Mouse (Mus musculus): Measurements from ENCODE around the gene Rras.

Gene Rras

DNA sequence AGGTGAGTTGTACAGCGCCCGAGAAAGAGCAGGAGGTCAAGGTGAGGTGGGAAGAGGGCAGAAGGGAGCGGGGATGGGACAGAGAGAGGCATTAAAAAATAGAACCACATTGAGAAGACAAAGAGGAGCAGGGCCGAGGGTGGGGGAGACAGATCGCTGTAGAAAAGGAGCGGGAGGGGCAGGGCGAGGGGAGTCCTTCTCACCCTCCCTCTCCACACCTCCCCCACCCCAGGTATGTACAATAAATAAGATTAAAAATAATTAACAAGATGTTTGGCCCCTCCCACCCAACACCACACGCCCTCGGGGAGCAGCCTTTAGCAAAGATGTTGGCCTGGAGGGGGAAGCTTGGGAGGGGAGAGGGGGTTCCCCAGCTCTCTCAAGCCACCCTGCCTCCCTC is 10.0 kb downstream of the Rras start:
- DNase-seq: no peak

DNA sequence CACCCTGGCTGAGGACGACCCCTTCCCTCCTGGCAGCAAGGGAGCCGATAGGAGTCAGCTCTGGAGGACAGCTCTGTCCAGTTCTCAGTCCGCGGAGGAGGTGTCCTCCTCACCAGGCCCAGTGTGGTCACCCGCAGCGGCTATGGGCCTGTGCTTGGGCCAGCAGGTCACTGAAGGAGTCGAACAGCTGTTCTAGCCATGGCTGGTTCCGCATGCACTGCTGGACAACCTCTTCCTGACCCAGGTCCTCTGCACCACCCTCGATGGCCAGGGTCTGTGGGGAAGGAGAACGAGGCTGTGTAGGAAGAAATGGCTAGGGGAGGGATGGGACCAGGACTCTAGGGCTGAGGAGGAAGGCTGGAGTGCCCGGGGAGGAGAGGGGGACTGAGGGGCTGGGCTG is 10.6 kb downstream of the Rras start:
- DNase-seq: no peak

DNA sequence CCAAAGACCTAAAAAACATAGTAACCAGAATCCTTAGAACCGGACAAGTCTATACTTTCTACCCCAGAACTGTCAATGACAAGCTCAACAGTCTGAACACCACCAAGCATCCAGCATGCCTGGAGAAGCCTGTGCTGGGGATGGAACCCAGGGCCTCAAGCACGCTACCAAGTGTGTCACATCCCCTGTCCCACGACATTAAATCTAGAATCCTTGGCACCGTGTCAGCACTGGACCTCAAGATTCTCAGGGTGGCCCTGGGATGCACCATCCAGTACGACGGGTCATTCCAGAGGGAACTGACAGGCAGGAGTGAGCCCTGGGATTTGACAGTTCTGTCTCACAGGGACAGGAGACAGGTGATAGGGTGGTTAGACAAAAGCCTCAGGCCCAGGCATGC is 12.2 kb downstream of the Rras start:
- DNase-seq: no peak

DNA sequence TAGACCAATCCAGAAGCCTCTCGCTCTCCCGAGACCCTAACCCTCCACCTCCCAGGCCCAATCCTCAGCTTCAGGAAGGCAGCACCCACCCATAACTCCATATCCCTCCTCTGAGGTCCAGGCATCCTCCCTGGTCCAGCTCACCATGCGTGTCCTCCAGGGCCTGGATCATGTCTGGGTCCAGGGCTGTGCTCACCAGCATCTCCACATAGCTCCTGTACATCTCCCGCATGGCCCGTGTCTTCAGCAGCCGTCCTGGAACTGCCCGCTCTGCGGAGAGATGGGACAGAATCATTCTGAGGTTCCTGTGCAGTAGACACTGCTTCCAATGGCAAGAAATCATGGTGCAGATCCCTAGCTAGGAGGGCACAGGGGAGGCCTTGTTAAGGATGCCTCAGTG is 13.1 kb downstream of the Rras start:
- DNase-seq: no peak

DNA sequence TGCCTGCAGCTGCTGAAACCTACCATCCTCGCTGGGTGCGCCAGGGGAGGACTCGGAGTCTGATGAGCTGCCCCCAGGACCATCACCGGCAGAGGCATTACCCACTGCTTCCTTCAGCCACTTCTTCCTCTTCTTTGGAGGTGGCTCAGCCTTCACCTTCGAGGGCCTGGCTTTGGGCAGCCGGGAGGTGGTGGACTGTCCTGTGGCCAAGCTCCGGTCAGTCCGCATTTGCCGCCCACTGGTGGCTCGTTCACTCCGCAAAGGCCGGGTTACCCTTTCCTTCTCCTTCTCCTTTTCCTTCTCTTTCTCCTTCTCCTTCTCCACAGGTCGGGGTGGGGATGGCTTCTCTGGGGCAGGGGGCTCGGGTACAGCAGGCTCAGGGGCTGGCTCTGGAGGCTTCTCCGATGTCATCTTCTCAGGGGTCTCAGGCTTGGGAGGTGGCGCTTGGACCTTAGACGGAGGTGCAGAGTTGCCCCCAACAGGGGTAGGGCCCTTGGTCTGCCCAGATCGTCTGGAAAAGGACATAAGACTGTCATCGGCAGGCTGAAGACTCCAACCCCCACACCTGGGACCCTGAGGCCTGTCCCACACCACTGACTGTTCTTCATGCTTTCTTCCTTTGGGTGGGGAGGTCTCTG is 16.1 kb downstream of the Rras start:
- no peak for DNase-seq

DNA sequence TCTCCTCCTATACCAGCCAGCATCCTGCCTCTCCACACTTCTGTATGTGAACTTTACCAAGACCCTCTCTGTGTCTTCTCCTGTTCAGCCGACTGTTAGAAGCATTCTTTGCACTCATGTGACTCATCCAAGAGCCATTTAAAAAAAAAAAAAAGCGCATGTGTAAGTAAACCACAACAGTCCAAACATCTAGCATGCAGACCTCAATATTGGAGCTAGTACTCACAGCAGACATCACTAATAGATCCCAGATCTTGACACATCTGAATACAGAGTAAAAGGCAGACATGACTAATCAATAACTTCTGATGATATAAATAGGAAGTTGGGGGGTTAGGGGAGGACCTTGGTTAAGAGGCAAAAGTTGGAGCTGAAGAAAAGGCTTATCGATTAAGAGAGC is 17.9 kb downstream of the Rras start:
- no peak for DNase-seq

DNA sequence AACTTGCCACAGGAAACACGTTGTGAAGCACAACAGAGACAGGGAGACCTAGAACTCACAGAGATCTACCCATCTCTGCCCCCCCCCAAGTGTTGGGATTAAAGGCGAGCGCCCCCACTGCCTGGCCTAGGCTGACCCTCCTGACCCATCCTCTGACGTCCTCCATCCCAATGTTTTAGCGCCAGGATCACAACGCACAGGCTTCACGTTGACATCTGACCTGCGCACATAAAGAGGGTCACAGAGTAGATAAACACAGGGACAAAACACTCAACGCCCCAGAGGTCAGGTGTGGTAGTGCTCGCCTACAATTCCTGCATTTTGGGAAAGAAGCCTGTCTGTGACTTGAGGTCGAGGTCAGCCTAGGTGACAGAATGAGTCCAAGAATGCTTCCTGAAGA is 18.9 kb downstream of the Rras start:
- no peak for DNase-seq

DNA sequence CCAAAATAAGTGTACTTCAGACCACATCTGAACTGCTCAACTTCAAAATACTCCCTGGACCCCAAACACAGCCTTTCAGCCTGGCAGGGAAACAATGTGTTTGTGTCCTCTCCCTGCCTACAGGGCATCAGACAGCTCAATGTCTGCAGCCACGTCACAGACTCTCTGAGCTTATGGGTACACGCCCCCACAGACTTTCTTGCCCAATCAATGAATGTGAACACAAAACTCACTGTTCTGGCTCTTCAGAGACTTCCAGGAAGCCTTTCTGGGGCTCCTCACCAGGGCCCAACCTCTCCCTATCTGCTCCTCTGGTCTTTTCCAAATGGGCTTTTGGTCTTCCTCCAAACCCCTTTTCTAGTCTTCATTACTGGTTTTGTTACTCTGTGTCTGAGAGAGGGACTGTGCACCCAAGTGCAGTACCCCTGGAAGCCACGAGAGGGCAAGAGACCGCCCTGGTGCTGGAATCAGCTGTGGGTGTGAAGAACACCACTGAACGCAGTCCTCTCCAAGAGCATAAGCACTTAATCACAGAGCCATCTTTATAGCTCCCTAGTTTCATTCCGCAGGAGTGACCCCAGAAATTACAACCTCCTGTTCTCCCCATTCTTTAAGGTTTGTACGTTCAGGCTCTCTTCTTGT is 20.1 kb downstream of the Rras start:
- DNase-seq: peak; percentile 89

DNA sequence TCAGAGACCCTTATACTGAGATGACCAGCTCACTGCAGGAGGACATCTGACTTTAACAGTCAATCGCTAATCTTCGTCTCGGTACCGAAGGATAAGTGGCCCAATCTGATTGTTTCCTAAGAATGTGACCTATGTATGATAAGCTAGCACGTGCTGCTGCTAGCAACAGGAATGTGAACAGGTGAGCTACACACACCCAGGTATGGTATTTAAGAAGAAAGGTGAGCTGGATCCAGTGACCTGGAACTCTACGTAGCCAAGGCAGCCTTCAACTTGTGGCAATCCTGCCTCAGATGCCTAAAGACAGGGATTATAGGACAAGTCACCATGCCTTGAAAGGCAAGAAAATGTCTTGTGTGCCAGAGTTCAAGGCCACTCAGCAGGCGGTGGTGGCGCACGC is 20.6 kb downstream of the Rras start:
- no peak for DNase-seq

DNA sequence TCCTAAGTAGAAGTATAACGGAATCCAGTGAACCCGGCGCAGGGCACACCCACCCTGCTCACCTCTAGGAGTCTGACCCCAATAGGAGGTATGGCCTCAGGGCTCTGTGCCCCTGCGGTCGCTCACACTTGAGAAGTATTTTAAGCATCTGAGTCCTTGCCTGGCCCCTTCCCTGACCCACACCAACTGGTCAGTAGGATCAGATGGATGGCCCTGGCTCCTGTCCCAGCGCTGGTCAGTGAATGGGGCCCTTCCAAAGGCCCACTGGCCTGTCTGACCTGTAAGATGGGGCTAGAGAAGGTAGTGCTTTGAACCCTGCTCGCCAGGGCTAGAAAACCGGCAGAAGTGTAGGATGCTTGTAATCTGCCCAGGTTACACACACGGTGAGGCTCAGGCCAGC is 23.1 kb downstream of the Rras start:
- DNase-seq: no peak

DNA sequence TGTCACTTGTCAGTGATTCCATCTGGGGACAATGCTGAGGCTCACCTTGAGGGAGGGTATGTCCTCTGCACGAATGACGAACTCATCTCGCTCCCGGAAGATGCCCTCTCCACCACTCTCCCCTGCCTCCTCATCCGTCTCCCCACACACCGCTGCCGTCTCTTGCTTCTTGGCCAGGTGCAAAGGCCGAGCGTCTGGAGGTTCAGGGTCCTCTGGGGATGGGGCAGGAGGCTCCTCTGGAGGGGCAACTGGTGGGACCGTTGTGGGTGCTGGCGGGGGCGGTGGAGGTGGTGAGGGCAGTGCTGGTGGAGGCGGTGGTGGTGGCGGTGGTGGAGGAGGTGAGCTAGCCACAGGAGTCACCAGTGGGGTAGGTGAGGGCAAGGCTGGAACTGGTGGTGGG is 25.5 kb downstream of the Rras start:
- no peak for DNase-seq

DNA sequence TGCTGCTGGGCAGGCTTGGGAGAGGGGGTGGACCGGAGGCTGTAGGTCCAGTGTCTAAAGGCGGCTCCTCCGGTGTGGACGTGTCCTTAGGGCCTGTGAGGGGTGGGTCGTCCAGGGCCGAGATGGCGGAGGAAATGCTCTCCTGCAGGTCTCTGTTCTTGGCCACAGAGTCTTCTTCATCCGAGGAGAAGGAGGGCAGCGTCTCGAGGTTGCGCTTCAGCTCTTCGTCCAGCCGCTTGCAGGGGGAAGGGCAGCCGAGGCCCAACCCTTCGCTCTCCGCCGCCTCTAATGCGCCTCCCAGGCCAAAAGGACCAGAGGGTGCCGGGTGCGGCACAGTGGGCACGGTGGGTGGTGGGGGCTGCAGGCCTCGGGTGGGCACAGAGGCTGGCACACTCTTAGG is 28.0 kb downstream of the Rras start:
- DNase-seq: no peak

DNA sequence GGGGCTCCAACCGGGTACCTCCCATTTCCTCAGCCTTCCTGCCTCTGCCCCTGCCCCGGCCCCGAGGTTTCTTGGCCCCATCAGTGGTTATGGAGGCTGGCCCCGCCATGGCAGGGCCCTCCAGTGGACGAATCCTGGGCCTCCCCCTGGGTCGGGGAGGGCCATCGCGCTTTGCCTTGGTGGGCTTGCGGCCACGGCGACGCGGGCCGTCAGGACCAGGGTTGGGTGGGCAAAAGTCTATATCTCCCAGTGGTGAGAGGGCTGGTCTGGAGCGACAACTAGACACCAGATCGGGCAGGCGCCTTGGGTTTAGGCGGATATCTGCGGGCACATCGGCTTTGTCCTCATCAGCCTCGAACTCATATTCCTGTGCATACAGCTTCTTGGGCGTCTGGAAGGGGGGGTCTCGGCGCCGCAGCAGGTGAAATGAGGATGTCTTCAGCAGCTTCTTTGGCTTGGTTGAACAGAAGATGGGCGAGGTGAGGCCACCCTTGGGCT is 29.1 kb downstream of the Rras start:
- DNase-seq: no peak

DNA sequence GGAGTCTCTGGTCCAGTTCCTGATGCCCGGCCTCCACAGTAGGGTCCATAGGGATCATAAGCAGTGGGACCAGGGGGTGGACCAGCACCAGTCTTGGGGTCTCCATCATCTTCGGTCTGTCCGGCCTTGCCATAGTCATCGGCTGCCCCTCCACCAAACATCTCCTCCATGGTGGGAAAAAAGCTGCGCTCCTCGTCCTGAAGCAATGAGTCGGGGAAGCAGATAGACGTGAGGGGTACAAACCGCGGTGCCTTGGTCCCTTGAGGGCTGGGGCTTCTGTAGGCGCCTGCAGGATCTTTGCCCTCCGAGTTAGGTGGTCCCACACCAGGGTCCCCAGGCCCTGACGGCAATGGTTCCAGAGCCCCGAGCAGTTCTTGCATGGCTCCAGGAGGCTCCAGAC is 29.7 kb downstream of the Rras start:
- DNase-seq: no peak

DNA sequence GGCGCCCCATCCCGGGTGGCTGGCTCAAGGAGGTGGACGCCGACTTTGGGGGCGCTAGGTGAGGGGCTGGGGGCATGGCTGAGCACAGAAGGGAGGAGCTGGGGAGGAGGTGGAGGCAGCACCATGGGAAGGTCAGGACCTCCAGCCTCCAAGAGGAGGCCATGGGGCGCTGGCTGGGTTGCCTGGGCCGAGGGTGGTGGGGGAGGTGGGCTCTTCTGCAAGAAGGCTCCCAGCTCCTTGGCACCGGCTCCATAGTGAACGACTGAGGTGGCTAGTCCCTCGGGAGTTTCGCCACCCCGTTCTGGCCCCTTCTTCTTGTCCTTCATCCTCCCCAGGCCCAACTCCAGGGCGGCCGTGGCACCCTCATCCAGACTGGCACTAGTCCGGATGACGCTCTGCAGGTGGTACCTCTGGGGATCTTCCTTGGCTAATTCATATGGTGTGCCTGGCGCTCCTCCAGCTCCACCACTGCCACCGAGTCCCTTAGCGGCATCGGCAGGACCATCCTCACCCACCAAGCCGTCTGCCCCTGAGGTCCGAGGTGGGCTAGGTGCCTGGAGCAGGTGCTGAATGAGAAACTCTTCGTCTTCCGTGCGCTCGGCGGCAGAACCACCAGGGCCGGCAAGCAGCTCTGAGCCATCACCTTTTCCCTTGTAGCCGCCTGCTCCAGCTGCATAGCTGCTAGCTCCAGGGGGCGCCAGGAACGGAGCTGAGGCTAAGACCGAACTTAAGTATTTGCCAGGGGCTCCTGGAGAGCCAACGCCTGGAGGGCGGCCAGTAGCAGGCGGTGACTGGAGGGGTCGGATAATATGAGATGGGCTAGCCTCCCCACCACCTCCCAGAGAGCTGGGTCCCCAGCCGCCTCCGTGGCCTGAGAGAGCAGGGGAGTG is 30.5 kb downstream of the Rras start:
- no peak for DNase-seq

DNA sequence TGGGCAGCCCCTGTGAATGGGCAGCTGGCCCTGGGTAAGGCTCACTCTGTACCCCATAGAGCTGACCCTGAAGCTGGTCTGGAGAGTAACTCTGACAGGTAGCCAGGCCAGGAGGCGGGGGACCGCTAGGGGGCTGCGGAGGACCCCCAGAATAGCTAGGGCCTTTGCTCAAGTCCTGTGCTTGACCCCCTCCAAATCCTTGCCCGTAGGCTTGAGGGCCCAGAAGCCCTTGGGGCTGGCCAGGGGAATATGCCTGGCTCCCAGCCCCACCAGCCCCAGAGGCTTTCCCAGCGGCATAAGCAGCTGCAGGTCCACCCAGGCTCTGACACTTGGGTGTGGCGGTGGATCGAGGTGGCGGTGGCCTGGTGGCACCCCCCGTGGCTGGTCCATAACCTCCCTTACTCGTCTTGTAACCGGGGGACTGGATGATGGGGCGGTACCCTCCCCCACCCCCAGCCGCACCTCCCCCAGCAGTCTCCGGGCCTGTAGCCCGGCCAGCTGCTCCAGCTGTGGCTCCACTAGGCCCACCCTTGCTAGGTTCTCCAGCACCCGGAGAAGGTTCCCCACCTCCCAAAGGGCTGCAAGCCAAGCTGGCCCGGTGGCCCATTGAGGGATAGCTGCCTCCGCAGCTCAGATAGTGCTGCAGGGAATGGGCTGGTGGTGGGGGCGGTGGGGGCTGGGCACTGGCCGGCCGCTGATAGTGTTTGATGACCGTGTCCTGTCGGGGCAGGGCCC is 31.3 kb downstream of the Rras start:
- no peak for DNase-seq

DNA sequence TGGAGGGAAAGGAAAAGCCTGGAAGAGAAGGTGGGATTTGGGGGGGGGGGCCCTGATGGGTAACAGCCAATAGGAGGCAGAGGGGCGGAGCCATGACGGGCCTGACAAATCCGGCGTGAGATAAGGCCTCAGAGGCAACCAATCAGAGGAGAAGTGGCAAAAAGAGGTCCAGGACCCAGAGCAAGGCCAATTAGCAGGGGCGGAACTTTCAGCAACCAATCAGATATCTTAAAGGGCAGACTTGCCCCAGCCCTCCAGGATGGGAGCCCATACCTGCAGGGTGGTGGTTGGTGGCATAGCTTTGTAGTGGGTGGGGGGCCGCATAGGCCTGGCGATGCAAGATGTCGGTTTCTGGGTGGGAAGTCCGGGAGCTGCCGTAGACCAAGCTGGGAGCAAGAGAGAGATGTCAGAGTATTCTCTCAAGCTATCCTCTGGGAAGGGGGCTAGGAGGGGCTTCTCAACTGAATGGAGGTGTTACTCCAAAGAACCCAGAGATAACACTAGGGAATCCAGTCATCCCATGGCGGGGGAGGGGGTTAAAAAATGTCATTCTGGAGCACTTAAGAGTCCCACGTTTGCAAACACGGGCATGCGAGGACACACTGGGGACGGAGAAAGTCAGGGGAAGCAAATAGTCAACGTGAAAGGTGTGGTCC is 33.3 kb downstream of the Rras start:
- DNase-seq: peak; percentile 72

DNA sequence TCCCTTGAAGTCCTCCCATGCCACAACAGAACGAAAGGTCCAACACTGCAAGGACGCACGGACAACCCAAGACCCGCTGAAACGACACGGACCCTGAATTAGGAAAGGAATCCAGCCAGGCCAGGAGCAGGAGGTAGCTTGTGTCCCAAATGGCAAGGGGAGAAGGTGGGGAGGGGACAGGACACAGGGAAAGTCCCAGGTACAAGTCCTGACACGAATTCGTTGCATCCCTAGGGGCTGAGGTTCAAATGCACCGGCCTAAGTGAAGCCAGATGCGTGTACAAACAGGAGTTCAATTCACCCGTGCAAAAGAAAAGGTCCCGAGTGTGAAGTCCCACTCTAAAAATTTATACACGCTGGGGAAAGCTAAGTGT is 33.8 kb downstream of the Rras start:
- DNase-seq: no peak

DNA sequence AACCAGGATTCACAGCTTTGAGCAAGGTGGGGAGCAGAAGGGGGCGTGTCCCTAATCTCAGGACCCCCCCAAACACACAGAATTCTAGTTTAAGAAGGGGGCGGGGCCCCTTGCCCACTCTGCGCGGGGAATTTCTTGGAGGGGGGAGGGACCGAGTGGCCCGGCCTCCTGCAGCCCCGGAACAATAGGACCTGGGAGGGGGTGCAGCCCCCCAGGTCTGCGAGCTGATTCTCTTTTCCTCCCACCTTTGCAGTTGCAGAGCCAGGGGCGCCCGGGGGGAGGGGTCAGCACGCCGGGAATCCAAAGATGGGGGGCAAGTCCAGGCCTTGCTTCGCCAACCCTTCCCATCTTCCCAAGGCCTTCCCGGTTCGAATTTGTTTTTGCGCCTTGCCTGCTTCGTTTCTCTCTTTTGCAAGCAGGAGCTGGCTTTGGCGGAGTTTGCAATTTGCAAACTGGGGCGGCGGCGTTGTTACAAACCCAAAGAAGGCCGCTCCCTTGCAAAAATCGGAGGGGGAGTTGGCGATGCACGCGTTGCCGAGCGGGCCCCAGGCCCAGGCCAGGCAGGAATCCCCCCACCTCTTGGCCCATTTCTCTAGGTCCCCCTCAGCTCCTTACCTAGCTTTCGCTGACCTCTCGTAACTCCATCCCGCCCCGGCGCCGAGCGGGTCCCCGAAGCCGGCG is 34.6 kb downstream of the Rras start:
- no peak for DNase-seq

DNA sequence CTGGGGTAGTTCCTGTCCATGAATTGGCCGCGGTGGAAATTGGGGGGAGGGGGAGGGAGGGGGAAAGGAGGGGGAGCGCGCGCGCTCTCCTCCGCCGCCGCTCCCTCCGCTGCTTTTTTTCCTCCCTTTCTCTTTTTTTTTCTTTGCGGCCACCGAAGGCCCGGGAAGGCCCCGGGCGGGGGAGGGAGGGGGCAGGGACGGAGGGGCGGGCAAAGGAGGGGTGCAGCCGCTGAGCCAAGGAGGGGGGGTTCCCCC is 35.0 kb downstream of the Rras start, which contains the start of gene Prr12:
Gene Prr12, minus strand, starts transcription at position 20 of the 255 bp plus-strand sequence.
- no peak for DNase-seq

DNA sequence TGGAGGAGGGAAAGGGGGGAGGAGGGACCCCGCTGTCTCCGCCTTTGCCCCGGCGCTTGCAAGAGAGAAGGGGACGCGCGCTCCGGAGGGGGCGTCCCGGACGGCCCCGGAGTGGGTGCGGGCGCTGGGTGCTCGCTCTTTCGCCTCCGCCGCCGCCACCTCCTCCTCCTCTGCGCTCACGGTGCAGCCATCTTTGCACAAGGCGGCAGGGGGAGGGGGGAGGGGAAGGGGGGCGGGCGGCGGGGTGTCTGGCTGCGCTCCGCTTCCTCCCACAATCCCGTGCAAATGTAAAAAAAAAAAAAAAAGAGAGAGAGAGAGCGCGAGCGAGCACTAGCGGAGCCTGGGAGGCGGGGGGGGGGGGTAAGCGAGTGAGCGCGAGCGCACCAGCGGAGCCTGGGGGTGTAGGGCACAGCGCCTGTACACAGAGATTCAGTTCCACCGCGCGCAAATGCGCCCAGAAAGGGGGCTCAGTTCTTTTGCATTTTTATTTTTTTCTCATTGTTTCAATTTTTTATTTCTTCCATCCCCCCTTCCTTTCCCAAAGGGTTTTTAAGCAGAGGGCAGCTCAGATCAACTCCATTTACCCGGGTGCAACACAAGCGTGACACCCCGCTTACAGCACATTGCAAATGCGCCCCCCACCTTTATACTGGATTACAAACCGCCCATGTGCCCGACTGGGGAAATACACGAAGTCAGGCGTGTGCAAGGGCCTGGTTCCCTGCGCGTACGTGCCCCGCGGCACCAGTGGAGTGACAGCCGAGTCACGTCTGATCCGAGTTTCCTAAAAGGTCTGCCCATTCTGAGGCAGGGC is 35.6 kb downstream of the Rras start:
- peak; percentile 83 for DNase-seq

Data from thymus, postnatal 4 days (tissue).